Mouse (Mus musculus) heart, adult 2 months (tissue): ENCODE data around the gene Rpl29. TPM values are rescaled to one million over a fixed set of nuclear protein-coding genes. Genes with fewer than 3 reads are reported as not detected.

ENCODE experiments used
- DNase-seq, 2 experiments: peaks; one replicate each; pipeline ENCODE4 v3.0.0; 2021
- H3K27ac ChIP-seq: fragments of 200-600 bp; 2 replicates; pipeline ENCODE4 v1.8.1; 2022
- H3K27me3 ChIP-seq: fragments of 200-500 bp; 2 replicates; pipeline ENCODE4 v1.6.1; 2012; ENCODE audit warnings: mild to moderate bottlenecking, low read length, inconsistent platforms, mixed read lengths; ENCODE audit not compliant: control insufficient read depth, insufficient read depth
- H3K36me3 ChIP-seq: fragments of 200-500 bp; 2 replicates; pipeline ENCODE4 v1.6.1; 2012; ENCODE audit warnings: low read length, inconsistent platforms; ENCODE audit not compliant: control insufficient read depth, insufficient read depth
- H3K4me1 ChIP-seq: fragments of 200-500 bp; 2 replicates; pipeline ENCODE4 v1.6.1; 2011; ENCODE audit warnings: low read length; ENCODE audit not compliant: control insufficient read depth, insufficient read depth
- H3K4me3 ChIP-seq: fragments of 200-600 bp; 2 replicates; pipeline ENCODE4 v1.8.1; 2022
- H3K79me2 ChIP-seq: fragments of 200-500 bp; replicated peaks from 2 replicates; pipeline ENCODE4 v1.6.1; 2012; ENCODE audit warnings: mild to moderate bottlenecking, inconsistent platforms, low read length, moderate library complexity, mixed read lengths; ENCODE audit not compliant: control insufficient read depth, insufficient read depth
- H3K9ac ChIP-seq: fragments of 200-500 bp; 2 replicates; pipeline ENCODE4 v1.6.1; 2012; ENCODE audit warnings: low read depth, mild to moderate bottlenecking, control low read depth, inconsistent platforms, low read length, mixed read lengths
- CTCF ChIP-seq: fragments of 200-600 bp; IDR thresholded peaks from 2 replicates; pipeline ENCODE4 v1.8.1; 2022; ENCODE audit warnings: antibody characterized with exemption, mild to moderate bottlenecking, moderate library complexity
- EP300 ChIP-seq: fragments of 200-500 bp; IDR thresholded peaks from 2 replicates; pipeline ENCODE4 v1.6.1; 2011; ENCODE audit warnings: low read depth, low read length, control low read depth; ENCODE audit not compliant: insufficient read depth
- POLR2A ChIP-seq: fragments of 200-500 bp; IDR thresholded peaks from 2 replicates; pipeline ENCODE4 v1.6.1; 2011; ENCODE audit warnings: mild to moderate bottlenecking, low read depth, low read length, control low read depth; ENCODE audit not compliant: insufficient read depth
- WGBS: fragments of 180-500 bp; shearing (Covaris S2); methylation state at CpG from one replicate; pipeline ENCODE4 v1.1.7; 2018; 5-methylcytosine and 5-hydroxymethylcytosine counted together
- intact Hi-C: fragments of 180-260 bp; cut with DNase I; formaldehyde crosslinking; loops from one replicate; pipeline ENCODE4 v1.15.1; 2025
- polyA plus RNA-seq: library from polyadenylated mRNA; depleted of rRNA; stranded (reverse); fragments of >200 nt; gene quantifications from 2 replicates; pipeline ENCODE4 v1.2.3, GENCODE M21; 2012
- total RNA-seq, 2 experiments: library from RNA; stranded (reverse); gene quantifications; 2 replicates each; pipeline ENCODE4 v1.2.3; 2021

The Rpl29 gene
- total and polyA plus RNA-seq, 3 experiments, result 251 to 296 (median 287) TPM

DNA sequence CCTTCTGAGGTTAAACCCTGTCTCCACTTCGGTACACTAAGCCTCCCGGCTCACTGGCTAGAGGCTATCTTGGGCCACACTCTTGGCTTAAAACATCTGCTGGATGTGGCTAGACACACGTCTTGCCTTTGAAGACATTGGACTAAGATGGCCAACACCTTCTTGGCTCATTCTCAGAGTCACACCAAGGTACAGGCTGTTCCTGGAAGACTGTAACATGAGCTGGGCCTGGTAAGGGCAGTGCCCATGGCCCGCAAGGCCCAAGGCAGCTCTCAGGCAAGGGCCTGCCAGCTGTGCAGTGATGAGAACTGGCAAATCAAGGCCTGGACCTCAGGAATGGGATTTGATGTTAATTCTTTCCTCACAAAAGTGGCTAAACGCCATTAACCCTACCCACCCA, 15.6 kb upstream of the Rpl29 start:
- Histone ChIP-seq H3K27me3 (no peaks in the 10 kb centered on the region), H3K4me3 (no peak overlapping the region), H3K36me3 (no peaks in the 10 kb centered on the region), H3K9ac (no peak overlapping the region), H3K79me2 (no peaks in the 10 kb centered on the region), H3K27ac (no peak overlapping the region), H3K4me1 (peaks cover 13% of the 10 kb centered on the region)
- TF ChIP-seq CTCF (no peak), POLR2A (no peak), EP300 (no peak)
- 87% methylated on average over 5 of the region's 5 CpGs for WGBS
- no peak for DNase-seq
- intact Hi-C loops, result no loop called here

DNA sequence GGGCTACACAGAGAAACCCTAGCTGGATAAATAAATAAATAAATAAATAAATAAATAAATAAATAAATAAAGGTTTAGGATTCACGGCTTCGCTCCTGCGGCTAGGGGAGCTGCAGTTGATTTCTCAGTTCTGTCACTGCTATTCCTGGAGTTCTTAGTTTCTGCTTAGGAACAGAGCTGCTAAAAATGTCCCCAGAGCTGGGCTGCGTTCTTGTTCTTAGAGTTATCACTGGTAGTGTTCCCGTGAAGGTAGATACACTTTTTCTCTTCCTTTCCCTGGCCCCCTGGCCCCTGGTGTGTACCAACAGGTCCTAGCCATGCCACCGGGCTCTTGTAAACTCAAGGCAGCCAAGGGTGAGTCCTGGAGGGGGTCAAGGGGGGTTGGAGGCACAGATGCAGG, 12.4 kb upstream of the Rpl29 start:
- H3K9ac ChIP-seq, result no peak overlapping the region
- no peak overlapping the region; the same call in 1 of the 2 replicates for H3K27ac ChIP-seq
- H3K36me3 ChIP-seq, result no peaks in the 10 kb centered on the region
- no peak overlapping the region for H3K4me3 ChIP-seq
- intact Hi-C loops, result loop anchor here (2.0 kb wide), 1 partner anchor 30 kb away; no protein-coding TSS in a partner anchor
- TF ChIP-seq POLR2A (no peak), CTCF (no peak), EP300 (no peak)
- no peak for DNase-seq
- no peaks in the 10 kb centered on the region for H3K79me2 ChIP-seq
- peaks cover 16% of the 10 kb centered on the region for H3K4me1 ChIP-seq
- H3K27me3 ChIP-seq, result no peaks in the 10 kb centered on the region
- 56% methylated on average over 6 of the region's 6 CpGs for WGBS

- Histone ChIP-seq H3K79me2 (no peaks in the 10 kb centered on the region), H3K9ac (peak overlapping the region; percentile 69), H3K36me3 (no peaks in the 10 kb centered on the region), H3K27ac (peak overlapping the region; percentile 74), H3K4me1 (peaks cover 16% of the 10 kb centered on the region), H3K27me3 (no peaks in the 10 kb centered on the region), H3K4me3 (peak overlapping the region; percentile 28; the same call in 1 of the 2 replicates)
- WGBS, result 16% methylated on average over 29 of the region's 29 CpGs
- 0 out of 2 replicates have a peak, but pooled peaks have one; percentile 41 for TF ChIP-seq POLR2A
- TF ChIP-seq EP300, result no peak
- TF ChIP-seq CTCF, result peak; percentile 68
- intact Hi-C loops, result loop anchor here (1.0 to 2.0 kb wide), 2 partner anchors 31 to 51 kb away; no protein-coding TSS in a partner anchor
- peak; percentile 84 to 86 for DNase-seq
Observed at GRCm38 (mm10) chr9:106417841-106418625, 11.2 kb upstream of the Rpl29 start.

DNA sequence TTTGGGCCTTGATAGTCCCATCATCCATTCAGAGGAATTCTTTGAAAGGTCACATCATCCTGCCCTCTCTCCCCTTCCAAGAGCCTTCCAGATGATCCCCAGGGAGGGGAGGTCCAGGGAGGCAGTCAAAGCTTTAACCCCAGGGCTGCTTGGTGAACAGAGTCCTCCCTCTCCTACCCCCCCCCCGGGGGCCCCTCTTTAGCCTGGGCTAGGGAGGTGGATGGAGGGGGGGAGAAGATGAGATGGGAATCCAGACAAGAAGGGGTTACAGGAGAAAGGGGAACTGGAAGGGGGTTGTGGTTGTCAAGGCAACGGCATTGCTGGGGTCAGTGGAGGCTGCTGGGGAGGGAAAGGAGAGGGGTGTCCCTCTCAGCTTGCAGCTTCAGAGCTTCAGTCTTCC, 8.6 kb upstream of the Rpl29 start:
- Histone ChIP-seq H3K27me3 (no peaks in the 10 kb centered on the region), H3K36me3 (no peaks in the 10 kb centered on the region), H3K9ac (no peak overlapping the region), H3K27ac (no peak overlapping the region), H3K79me2 (no peaks in the 10 kb centered on the region), H3K4me1 (peaks cover 16% of the 10 kb centered on the region), H3K4me3 (no peak overlapping the region)
- TF ChIP-seq EP300, result no peak
- no peak for TF ChIP-seq CTCF
- no peak for TF ChIP-seq POLR2A
- 15% methylated on average over 2 of the region's 2 CpGs for WGBS
- DNase-seq, result no peak
- intact Hi-C loops, result loop anchor here (1.0 kb wide), 3 partner anchors 71 to 131 kb away; no protein-coding TSS in a partner anchor

- no peak for DNase-seq
- peak overlapping the region; percentile 17; the same call in 1 of the 2 replicates for H3K4me3 ChIP-seq
- no peaks in the 10 kb centered on the region for H3K27me3 ChIP-seq
- no peaks in the 10 kb centered on the region for H3K79me2 ChIP-seq
- 33% methylated on average over 18 of the region's 18 CpGs for WGBS
- TF ChIP-seq EP300 (no peak), POLR2A (no peak), CTCF (no peak)
- H3K4me1 ChIP-seq, result peaks cover 16% of the 10 kb centered on the region
- intact Hi-C loops, result loop anchor here (1.0 kb wide), 3 partner anchors 72 to 132 kb away; no protein-coding TSS in a partner anchor
- H3K27ac ChIP-seq, result peak overlapping the region; percentile 26; the same call in 1 of the 2 replicates
- H3K9ac ChIP-seq, result no peak overlapping the region
- H3K36me3 ChIP-seq, result no peaks in the 10 kb centered on the region
Observed at GRCm38 (mm10) chr9:106421033-106421864, 8.0 kb upstream of the Rpl29 start.

DNA sequence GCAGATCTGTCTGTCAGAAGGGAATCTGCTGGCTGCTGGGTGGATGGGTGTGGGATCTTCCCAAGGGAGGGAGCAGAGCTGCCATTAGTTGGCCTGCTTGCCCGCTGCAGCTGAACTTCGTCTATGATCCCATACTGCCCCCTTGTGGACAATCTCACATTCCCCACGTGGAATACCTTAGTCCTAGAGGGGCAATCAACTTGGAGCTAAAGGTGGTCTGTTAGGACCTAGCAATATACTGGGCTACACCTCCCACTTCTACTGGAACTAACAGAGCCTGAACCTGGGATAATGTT, 7.4 kb upstream of the Rpl29 start:
- H3K27me3 ChIP-seq, result no peaks in the 10 kb centered on the region

More for the DNA sequence above, 7.4 kb upstream of the Rpl29 start:
- H3K36me3 ChIP-seq, result no peaks in the 10 kb centered on the region
- DNase-seq, result peak; percentile 81 to 84
- H3K9ac ChIP-seq, result no peak overlapping the region
- intact Hi-C loops, result loop anchor here (1.0 kb wide), 3 partner anchors 73 to 133 kb away; no protein-coding TSS in a partner anchor
- TF ChIP-seq POLR2A (peak; percentile 34; the same call in 1 of the 2 replicates), CTCF (no peak; the same call in 1 of the 2 replicates), EP300 (peak; percentile 97)
- H3K27ac ChIP-seq, result peak overlapping the region; percentile 26; the same call in 1 of the 2 replicates
- peaks cover 16% of the 10 kb centered on the region for H3K4me1 ChIP-seq
- 0% methylated on average over 3 of the region's 3 CpGs for WGBS
- peak overlapping the region; percentile 17; the same call in 1 of the 2 replicates for H3K4me3 ChIP-seq
- H3K79me2 ChIP-seq, result no peaks in the 10 kb centered on the region
